Mouse (Mus musculus) telencephalon, adult 2 months (tissue): ENCODE results near the gene Gm19935.

Experiments used
- DNase-seq: peaks from one replicate; pipeline ENCODE4 v3.0.0-alpha.2; 2011; ENCODE audit warnings: low read depth, low spot score

Gm19935 gene

GRCm38 (mm10) chr8:90817293-90817692, at the start of gene Gm19935:
TSS of gene Gm19935 (minus strand) at chr8:90817393.
- no peak for DNase-seq

- no peak for DNase-seq
These were observed 44.8 kb upstream of the Gm19935 start for GRCm38 (mm10) chr8:90862038-90862437.

- no peak for DNase-seq
These were observed 44.2 kb upstream of the Gm19935 start for GRCm38 (mm10) chr8:90861266-90861944.

GRCm38 (mm10) chr8:90858071-90858470, 40.9 kb upstream of the Gm19935 start:
- no peak for DNase-seq

- no peak for DNase-seq
These were observed 39.8 kb upstream of the Gm19935 start for GRCm38 (mm10) chr8:90856952-90857351.

GRCm38 (mm10) chr8:90856171-90856570, 39.0 kb upstream of the Gm19935 start:
- DNase-seq: no peak

- DNase-seq: no peak
These were observed 37.5 kb upstream of the Gm19935 start for GRCm38 (mm10) chr8:90854671-90855161.

GRCm38 (mm10) chr8:90853971-90854670, 36.9 kb upstream of the Gm19935 start:
- DNase-seq: no peak

GRCm38 (mm10) chr8:90851544-90851943, 34.4 kb upstream of the Gm19935 start:
- no peak for DNase-seq

GRCm38 (mm10) chr8:90849462-90850050, 32.4 kb upstream of the Gm19935 start:
- peak; percentile 73 for DNase-seq

- DNase-seq: no peak
These were observed 30.8 kb upstream of the Gm19935 start for GRCm38 (mm10) chr8:90847980-90848379.

GRCm38 (mm10) chr8:90844179-90844967, 27.2 kb upstream of the Gm19935 start:
- DNase-seq: no peak

GRCm38 (mm10) chr8:90843127-90843526, 25.9 kb upstream of the Gm19935 start:
- DNase-seq: no peak

GRCm38 (mm10) chr8:90841321-90841720, 24.1 kb upstream of the Gm19935 start:
- DNase-seq: no peak

GRCm38 (mm10) chr8:90839725-90840714, 22.8 kb upstream of the Gm19935 start:
- no peak for DNase-seq

GRCm38 (mm10) chr8:90837440-90837839, 20.2 kb upstream of the Gm19935 start:
- DNase-seq: peak; percentile 72

GRCm38 (mm10) chr8:90834321-90834672, 17.1 kb upstream of the Gm19935 start:
- no peak for DNase-seq

GRCm38 (mm10) chr8:90833628-90834320, 16.6 kb upstream of the Gm19935 start:
- no peak for DNase-seq

GRCm38 (mm10) chr8:90832576-90833289, 15.5 kb upstream of the Gm19935 start:
- no peak for DNase-seq
